In genomic region chr3:152106225-152107148, GRCm38 (mm10) we compare ENCODE assay signal across 8 mouse cellular contexts. TPM values are rescaled to one million over a fixed set of nuclear protein-coding genes. Genes with fewer than 3 reads are reported as not detected.
DNase-seq lines count a peak whose midpoint lies in the region; ATAC-seq and TF ChIP-seq lines count a peak whose summit lies in the region.

No protein-coding gene starts in this region.

- intact Hi-C loops in left cerebral cortex, postnatal 25 days (cut with DNase I) = no loop called here

- H3K36me3 ChIP-seq in kidney, embryonic 14.5 days (ENCODE audit: control insufficient read depth, insufficient read depth, low read length) = no peaks in the 10 kb centered on the region
- no peaks in the 10 kb centered on the region for H3K36me3 ChIP-seq in kidney, adult 2 months (ENCODE audit: control insufficient read depth, insufficient read depth, low read length)

- TF ChIP-seq CTCF in olfactory bulb, adult 2 months (IDR thresholded peaks at IDR 0.05; ENCODE audit: insufficient read depth, low read depth, low read length) = no peak
- no peak for TF ChIP-seq CTCF in kidney, adult 2 months (conservative IDR thresholded peaks at IDR 0.05; ENCODE audit: insufficient read depth, insufficient read length, low read depth, low read length)

- H3K4me2 ChIP-seq in kidney, embryonic 14.5 days (replicated peaks; ENCODE audit: low read depth, low read length) = peak overlapping the region; percentile 76

- H3K9ac ChIP-seq in kidney, embryonic 14.5 days (ENCODE audit: low read depth, low read length) = peak overlapping the region; percentile 40; the same call in 1 of the 2 replicates

- WGBS in kidney, embryonic 14.5 days = 2% methylated on average over 28 of the region's 28 CpGs
- whole genome bisulfite sequencing in olfactory bulb, adult 2 months = 3% methylated on average over 28 of the region's 28 CpGs
- WGBS in kidney, adult 2 months = 40% methylated on average over 28 of the region's 28 CpGs

- no peak; the same call in none of the 2 replicates for ATAC-seq in kidney, embryonic 14.5 days (ENCODE audit: low FRiP score, low TSS enrichment)

- H3K27ac ChIP-seq in kidney, embryonic 14.5 days (ENCODE audit: low read depth, low read length) = no peak overlapping the region
- H3K27ac ChIP-seq in olfactory bulb, adult 2 months (ENCODE audit: insufficient read depth, low read depth, low read length) = no peak overlapping the region
- no peak overlapping the region for H3K27ac ChIP-seq in kidney, adult 2 months (ENCODE audit: insufficient read depth, low read depth, low read length)

- no peak for TF ChIP-seq POLR2A in olfactory bulb, adult 2 months (IDR thresholded peaks at IDR 0.05; ENCODE audit: insufficient read depth, low read depth, low read length)
- TF ChIP-seq POLR2A in kidney, adult 2 months (IDR thresholded peaks at IDR 0.05; ENCODE audit: low read depth, low read length) = no peak

- H3K9me3 ChIP-seq in kidney, embryonic 14.5 days (ENCODE audit: control insufficient read depth, low read length) = no peaks in the 10 kb centered on the region

- H3K27me3 ChIP-seq in kidney, embryonic 14.5 days (ENCODE audit: control insufficient read depth, insufficient read depth, low read length) = peaks cover 8% of the 10 kb centered on the region; the same call in 1 of the 2 replicates
- H3K27me3 ChIP-seq in kidney, adult 2 months (replicated peaks; ENCODE audit: control insufficient read depth, insufficient read depth, low read length) = no peaks in the 10 kb centered on the region

- DNase-seq in kidney, adult 18-20 months = no peak
- DNase-seq in cerebellum, postnatal 10 days = peak; percentile 20 to 24
- DNase-seq in frontal cortex, postnatal 36 days (ENCODE audit: low spot score in 2 of 2) = peak; percentile 67 to 80
- peak; percentile 74 to 91 for DNase-seq in left cerebral cortex, postnatal 25 days (ENCODE audit: low spot score in 2 of 2)
- DNase-seq in adrenal gland, postnatal 14 days = no peak
- no peak for DNase-seq in kidney, adult 2 months

- peak overlapping the region; percentile 38 for H3K4me3 ChIP-seq in kidney, embryonic 14.5 days (ENCODE audit: low read length)
- H3K4me3 ChIP-seq in olfactory bulb, adult 2 months (ENCODE audit: insufficient read depth, low read depth, low read length) = peak overlapping the region; percentile 45
- no peak overlapping the region; the same call in 1 of the 2 replicates for H3K4me3 ChIP-seq in kidney, adult 2 months (ENCODE audit: insufficient read depth, low read depth, low read length)

- peaks cover 27% of the 10 kb centered on the region; the same call in 1 of the 2 replicates for H3K4me1 ChIP-seq in kidney, embryonic 14.5 days (ENCODE audit: control insufficient read depth, insufficient read depth, low read length)
- H3K4me1 ChIP-seq in olfactory bulb, adult 2 months (ENCODE audit: control insufficient read depth, insufficient read depth, low read length) = peaks cover 23% of the 10 kb centered on the region
- H3K4me1 ChIP-seq in kidney, adult 2 months (ENCODE audit: control insufficient read depth, insufficient read depth, low read length) = peaks cover 4% of the 10 kb centered on the region; the same call in 1 of the 2 replicates

RNA-seq across cellular contexts. Expression of gene Gipc2, which starts 59.5 kb away (rescaled TPM):
- polyA plus RNA-seq in kidney, embryonic 14.5 days (2014; fragmentation: Nextera tagmentation; extraction: Ambion mirVana) = 16.0 and 22.2 TPM in 2 replicates
- 1 to 10 TPM; 1.8 to 5.8 TPM for total RNA-seq in left cerebral cortex, postnatal 25 days (2021)
- not detected in 2 replicates for polyA plus RNA-seq in olfactory bulb, adult 2 months (2012; ENCODE audit: insufficient read depth, insufficient read length, low replicate concordance, missing spikeins)
- total RNA-seq in adrenal gland, postnatal 14 days (2021) = 0.96 and 2.8 TPM in 2 replicates
- polyA plus RNA-seq in kidney, adult 2 months (2012; rRNA removed) = 109 and 146 TPM in 2 replicates

Comparison
In these comparisons a context has a peak if more than half of its experiments do, and no peak if none do; other contexts are left out.
1. DNase-seq: peak in cerebellum, postnatal 10 days (2 of 2), frontal cortex, postnatal 36 days (2 of 2) and left cerebral cortex, postnatal 25 days (2 of 2); none in kidney, adult 18-20 months (single experiment), adrenal gland, postnatal 14 days (single experiment) and kidney, adult 2 months (single experiment).
2. RNA of gene Gipc2, which starts 59.5 kb away (polyA plus RNA-seq): 109 to 146 TPM in kidney, adult 2 months and 16.0 to 22.2 TPM in kidney, embryonic 14.5 days; not detected in olfactory bulb, adult 2 months; every median in the first group is over 10 times any median in the second.